Mouse (Mus musculus): ENCODE measurements around the gene Abhd5.

Gene Abhd5

GRCm38 (mm10) chr9:122347882-122348281, 3.5 kb upstream of the Abhd5 start:
- DNase-seq (ENCODE audit: low spot score) = no peak

- no peak for DNase-seq (ENCODE audit: low spot score)
Measured at GRCm38 (mm10) chr9:122349286-122349685, 2.1 kb upstream of the Abhd5 start.

- no peak for DNase-seq (ENCODE audit: low spot score)
Measured at GRCm38 (mm10) chr9:122350396-122351130, 845 bp upstream of the Abhd5 start.

GRCm38 (mm10) chr9:122352025-122352392, 601 bp downstream of the Abhd5 start:
- DNase-seq (ENCODE audit: low spot score) = no peak

- no peak for DNase-seq (ENCODE audit: low spot score)
Measured at GRCm38 (mm10) chr9:122352911-122353310, 1.5 kb downstream of the Abhd5 start.

GRCm38 (mm10) chr9:122354240-122354639, 2.8 kb downstream of the Abhd5 start:
- no peak for DNase-seq (ENCODE audit: low spot score)

- no peak for DNase-seq (ENCODE audit: low spot score)
Measured at GRCm38 (mm10) chr9:122357073-122357472, 5.7 kb downstream of the Abhd5 start.

GRCm38 (mm10) chr9:122357626-122358025, 6.2 kb downstream of the Abhd5 start:
- DNase-seq (ENCODE audit: low spot score) = no peak

DNA sequence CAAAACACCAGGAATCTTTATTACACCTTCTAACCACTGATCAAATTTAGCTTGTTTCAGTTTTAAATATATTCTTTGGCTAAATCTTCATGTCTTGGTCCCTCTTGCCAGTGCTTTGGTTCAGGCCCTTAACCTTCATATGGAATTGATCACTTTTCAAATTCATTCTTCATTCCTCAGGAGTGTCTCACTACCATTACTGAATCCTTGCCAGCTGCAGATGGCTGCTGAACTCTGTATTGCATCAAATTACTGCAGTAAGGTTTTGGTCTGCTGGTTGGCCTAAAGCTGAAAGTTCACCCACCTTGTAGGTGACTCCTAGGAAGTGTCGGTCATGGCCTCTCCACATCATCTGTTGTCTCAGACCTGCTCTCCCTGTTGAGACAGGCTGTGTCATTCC, 12.8 kb downstream of the Abhd5 start:
- DNase-seq (ENCODE audit: low spot score) = no peak

DNA sequence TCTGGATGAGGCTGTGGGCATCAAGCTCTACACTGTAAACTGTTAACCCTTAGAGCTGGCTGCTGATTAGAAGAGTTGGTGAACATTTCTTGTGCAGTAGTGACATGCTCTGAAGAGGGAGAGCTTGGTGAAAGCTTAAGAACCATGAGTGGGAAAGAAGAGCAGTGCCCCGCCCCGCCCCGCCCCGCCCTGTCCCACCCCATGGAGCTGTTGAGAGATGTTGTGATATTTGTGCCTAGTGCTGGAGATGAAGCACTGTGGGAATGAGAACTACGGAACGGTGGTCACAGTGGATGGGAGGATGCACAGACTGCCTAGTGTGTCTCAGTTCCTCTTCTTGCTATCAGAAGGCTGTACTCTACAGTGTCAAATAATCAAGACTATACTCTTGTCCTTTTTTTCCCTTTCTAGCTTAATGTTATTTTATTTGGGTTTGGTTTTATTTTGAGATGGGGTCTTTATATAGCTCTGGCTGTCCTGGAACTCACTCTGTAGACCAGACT, 18.9 kb downstream of the Abhd5 start:
- DNase-seq (ENCODE audit: low spot score) = no peak

GRCm38 (mm10) chr9:122372506-122372905, 21.1 kb downstream of the Abhd5 start:
- DNase-seq (ENCODE audit: low spot score) = no peak

- DNase-seq (ENCODE audit: low spot score) = no peak
Measured at GRCm38 (mm10) chr9:122372991-122373390, 21.6 kb downstream of the Abhd5 start.

DNA sequence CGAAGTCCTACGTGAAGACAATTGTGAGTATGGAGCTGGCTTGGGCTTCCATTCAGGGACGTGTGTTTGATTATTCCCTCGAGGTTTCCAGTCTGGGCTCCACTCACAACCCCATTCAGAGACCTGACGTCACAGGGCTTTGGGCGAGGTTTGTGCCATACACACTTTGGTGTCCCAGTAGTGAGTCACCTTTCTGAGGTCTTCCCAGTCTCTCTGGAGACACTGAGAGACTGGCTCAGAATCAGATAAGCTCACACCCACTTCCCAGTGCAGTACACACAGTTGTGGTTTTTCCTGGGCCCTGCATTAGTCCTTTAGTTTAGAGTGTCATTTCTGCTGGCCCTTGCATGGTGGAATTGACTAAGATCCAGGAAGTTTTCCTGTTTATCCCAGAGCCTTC, 27.6 kb downstream of the Abhd5 start:
- no peak for DNase-seq (ENCODE audit: low spot score)

DNA sequence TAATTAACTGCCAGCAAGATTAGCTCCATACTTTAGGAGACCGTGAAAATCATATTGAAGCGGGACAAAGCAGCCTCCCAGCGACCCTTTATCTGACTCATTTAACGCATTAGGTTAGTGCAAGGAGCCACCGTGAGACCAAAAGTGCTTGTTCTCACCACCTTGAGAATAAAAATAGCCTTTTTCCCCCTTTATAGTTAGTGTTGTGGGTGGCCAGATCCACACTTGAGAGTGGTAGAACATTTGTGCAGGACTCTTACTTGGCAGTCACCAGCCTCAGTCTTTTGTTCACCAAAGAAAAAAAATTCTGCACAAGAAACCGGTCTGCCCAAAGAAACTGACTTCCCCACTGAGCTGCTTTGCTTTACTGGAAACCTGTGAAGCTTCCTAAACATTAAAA, 29.6 kb downstream of the Abhd5 start:
- no peak for DNase-seq (ENCODE audit: low spot score)

DNA sequence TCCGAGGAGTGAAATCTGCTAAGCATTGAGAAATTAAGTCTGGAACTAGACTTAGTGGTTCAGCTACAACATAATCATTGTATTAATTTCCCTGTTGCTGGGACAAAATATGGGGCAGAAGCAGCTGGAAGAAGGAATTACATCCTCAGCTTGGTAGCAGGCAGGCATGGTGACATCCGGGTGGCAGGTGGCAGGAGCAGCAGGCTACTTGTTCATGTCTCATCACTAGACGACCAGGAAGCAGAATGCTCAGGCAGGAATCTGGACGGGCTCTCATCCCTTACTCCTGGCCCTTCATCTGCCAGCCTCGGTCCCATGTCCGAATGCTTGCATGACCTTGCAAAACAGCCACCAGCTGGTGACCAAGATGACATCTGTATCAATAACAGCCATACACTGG, 30.6 kb downstream of the Abhd5 start:
- DNase-seq (ENCODE audit: low spot score) = no peak

DNA sequence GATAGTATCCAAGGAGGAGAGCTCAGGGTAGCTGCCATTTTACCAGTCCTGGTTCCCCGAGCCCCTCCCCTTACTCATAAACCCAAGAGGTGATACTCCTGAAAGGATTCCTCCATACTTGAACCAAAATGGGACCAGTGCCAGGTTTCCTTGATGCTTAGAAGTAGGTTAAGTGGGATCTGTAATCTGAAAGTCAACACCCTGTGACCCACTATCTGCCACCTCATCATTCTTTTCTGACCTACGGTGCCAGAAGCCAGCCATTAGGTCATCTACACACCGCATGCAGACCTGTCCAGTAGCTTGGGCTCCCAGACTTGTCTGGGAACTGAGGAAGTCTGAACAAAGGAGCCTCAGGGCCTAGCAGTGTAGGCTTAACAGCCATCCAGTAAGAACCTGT, 34.6 kb downstream of the Abhd5 start:
- DNase-seq (ENCODE audit: low spot score) = no peak

- no peak for DNase-seq (ENCODE audit: low spot score)
Measured at GRCm38 (mm10) chr9:122389287-122389920, 38.0 kb downstream of the Abhd5 start.

DNA sequence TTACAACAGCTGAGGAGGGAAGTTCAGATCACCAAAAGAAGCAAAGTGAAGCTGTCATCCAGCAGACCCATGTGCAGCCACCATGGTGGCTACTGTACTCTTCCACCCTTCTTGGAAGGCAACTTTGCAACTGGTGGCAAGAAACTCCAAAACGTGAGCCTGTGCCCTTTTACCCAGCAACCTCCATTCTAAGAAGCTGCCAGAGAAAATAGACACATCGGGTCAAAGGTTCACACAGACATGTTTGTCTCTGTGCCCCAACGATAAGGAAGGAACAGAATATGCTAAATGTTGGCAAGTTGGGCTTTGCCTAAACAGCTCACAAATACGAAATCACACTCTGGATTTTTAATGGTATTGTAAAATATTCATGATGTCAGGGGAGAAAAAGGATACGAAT, 44.4 kb downstream of the Abhd5 start:
- no peak for DNase-seq (ENCODE audit: low spot score)

GRCm38 (mm10) chr9:122397156-122397555, 45.7 kb downstream of the Abhd5 start:
- no peak for DNase-seq (ENCODE audit: low spot score)

GRCm38 (mm10) chr9:122398746-122399145, 47.3 kb downstream of the Abhd5 start:
- DNase-seq (ENCODE audit: low spot score) = no peak

DNA sequence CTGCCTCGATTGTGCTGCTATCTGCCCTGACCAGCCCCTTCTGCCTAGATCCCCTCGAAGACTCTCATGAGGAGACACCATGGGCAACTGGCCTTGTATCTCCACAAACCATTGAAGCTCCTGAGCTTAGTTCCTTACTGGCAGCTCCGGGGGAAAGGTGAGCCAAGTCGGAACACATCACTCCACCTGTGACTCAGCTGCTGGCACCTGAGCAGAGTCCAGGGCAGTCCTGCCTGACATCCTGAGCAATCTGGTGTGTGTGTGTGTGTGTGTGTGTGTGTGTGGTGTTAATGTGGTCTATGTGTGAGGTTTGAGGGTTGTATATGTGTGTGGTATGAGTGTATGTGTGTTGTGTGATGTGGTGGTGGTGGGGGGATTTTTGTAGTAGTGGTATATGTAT, 49.8 kb downstream of the Abhd5 start:
- no peak for DNase-seq (ENCODE audit: low spot score)

DNA sequence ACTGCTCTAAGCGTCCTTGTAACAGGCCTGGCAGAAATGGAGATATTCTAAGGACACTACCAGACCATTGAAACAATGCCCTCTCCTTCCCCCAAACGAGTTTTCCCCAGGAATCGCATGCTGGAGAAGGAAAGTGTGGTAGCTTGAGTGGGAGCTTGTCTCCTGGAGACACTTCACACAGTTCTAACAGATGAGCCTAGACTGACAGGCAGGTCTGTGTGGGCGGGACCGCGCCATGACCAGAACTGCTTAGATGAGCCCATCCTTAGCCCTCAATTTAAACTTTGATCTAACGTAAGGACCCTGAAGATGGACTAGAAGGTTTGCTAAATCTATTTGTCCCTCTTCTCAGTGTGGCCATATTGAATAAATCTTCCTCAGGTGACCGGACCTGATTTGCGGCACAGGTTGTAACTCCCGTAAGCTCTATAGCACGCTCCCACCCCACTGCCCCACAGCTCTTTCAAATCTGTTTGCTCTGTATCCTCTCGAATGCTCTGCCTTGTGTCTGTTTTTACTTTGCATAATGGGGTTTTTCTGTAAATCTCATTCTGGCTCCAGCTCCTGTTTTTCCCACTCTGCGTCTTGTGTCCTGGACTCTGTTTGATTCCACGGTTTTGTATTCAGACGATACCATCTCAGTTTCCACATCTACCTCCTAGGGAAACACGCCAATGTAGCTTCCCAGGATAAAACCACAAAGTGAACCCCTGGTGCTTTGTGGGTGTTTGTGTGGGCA, 59.2 kb downstream of the Abhd5 start:
- DNase-seq (ENCODE audit: low spot score) = no peak

- DNase-seq (ENCODE audit: low spot score) = no peak
Measured at GRCm38 (mm10) chr9:122414648-122415047, 63.2 kb downstream of the Abhd5 start.
